Mouse (Mus musculus): ENCODE data around the gene Ints13. TPM values are rescaled to one million over a fixed set of nuclear protein-coding genes. Genes with fewer than 3 reads are reported as not detected.
"Not testable (repeated sequence)": the region's sequence is repeated elsewhere in the genome, so short reads cannot be mapped to it uniquely, and the experiment has no call there.

Ints13 gene
- total RNA-seq (2021): 10 to 100 TPM; 37.4 to 38.1 TPM

DNA sequence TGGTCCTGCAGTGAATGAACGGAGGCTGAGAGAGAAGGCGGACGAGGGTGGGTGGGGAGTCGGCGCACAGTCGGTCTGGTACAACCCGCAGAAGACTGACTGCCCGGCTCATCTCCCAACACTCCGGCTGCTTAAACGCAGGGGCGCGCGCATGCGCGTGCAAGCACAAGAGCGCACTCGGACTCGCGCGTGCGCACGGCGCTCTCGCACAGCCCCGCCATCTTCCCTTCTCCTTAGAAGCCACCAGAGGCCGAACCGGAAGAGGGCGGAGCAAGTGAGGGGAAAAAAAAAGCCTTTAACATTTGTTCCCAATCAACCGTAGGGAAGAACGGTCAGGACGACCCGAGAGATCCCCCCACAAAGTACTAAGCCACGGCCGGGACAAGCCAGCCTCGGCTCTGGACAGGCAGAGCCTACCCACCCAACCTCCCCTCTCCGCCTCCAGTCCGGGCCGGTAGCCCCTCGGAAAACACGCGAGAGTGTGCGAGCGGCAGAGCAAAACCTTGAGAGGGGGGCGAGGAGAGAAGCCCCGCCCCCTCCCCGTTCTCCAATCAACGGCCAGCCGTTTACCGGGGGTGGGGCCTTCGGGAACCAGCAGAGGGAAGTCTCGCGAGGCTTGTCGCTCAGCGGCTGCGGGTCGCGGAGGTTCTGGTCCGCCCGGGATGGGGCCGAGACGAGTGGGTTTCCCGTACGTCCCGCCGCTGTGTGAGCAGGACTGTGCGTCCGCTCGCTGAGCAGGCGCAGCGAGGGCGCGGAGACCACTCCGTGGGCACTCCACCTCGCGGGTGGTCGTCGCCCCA, at the start of gene Ints13:
Ints13 (minus strand) TSS at position 526 of the 800 bp plus-strand sequence.
- intact Hi-C loops (cut with DNase I): loop anchor here (5.0 to 10.0 kb wide), 3 partner anchors 75 to 713 kb away; partner anchors contain the start of genes Bhlhe41 and Itpr2
- DNase-seq (ENCODE audit: low spot score in 2 of 2): peak; percentile 96 to 99

DNA sequence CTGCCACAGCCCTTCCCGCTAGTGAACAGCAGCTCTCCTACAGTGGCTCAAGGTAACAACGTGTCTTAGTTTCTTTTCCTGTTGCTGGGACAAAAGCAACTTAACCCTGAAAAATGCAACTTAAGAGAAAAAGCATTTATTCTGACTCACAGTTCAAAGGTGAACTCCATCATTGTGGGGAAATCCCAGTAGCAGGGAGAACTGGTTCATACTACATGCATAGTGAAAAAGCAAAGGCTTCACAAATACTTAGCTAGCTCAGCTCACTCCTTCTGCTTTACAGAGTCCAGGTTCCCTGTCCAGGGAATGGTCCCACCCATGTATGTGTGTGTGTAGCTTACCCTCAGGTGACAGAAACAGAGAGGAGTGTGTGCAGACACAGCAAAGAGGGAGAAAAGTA, 39.0 kb upstream of the Ints13 start:
- intact Hi-C loops (cut with DNase I): no loop called here
- DNase-seq (ENCODE audit: low spot score in 2 of 2): no peak

DNA sequence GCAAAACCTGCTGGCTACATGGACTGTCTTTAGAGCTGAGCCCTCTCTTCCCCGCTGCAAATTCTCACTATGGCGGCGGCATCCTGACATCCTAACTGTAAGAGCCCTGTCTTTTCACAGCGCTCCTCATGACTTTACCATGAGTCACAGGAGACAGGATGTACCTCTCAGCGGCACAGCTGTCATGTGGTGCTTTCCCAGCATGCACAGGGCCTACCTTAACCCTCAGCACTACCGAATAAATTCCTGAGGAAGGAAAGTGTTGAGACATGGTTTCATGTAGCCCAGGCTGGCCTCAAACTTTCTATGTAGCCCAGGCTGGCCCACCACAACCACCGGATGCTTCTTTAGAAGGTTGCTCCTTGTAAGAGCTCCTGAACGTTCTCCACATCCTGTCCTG, 38.3 kb upstream of the Ints13 start:
- intact Hi-C loops (cut with DNase I): no loop called here

DNA sequence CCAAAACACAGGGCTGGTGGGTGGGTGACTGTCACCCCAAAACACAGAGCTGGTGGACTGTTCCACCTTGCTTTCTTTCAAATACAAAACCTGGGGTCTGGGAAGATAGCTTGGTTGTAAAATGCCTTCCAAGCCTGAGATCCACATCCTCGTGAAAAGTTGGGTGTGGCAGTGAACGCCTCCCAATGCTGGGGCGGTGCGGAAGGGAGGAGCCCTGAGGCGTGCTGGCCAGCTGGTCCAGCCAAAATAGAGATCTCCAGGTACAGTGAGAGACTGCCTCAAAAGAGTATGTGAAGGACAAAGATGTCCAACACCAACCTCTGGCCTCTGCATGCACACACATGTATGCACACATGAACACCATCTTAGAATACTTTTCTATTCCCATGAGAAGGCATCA, 36.9 kb upstream of the Ints13 start:
- intact Hi-C loops (cut with DNase I): no loop called here
- DNase-seq (ENCODE audit: low spot score in 2 of 2): no peak

More for the DNA sequence above, 38.3 kb upstream of the Ints13 start:
- DNase-seq (ENCODE audit: low spot score in 2 of 2): no peak

DNA sequence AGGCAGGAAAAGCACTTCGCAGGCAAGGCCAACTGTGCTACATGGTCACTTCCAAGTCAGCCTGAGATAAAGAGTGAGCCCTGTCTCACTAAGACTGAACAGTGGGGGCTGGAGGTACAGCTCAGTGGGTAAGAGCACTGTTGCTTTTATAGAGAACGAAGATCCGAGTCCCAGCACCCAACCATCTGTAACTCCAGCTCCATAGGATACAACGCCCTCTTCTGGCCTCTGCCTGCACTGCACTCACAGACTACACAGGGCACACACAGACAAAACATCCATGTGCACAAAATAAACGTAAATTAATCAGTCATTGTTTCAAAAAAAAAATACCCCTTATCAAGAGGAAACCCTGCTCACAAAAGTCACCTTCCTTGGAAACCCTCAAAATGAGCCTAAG, 36.3 kb upstream of the Ints13 start:
- no peak for DNase-seq (ENCODE audit: low spot score in 2 of 2)

DNA sequence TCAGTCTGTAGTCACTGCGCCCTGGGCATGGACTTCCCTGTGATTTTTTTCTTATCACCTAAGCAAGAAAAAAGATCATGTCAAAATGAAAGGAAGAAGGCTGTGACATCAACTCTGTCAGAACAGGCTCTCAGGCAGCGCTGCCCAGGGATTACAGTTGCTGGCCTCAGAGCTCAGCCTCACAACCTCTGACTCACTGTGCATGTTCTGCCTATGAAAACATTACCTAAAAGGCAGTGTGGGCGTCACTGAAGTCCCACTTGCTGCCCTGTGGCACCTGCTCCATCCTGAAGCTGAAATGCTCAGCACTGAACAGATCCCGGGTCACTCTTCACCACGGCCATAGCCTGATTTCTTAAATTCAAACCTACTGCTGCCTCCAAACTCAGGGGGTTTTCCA, 35.1 kb upstream of the Ints13 start:
- intact Hi-C loops (cut with DNase I): no loop called here
- DNase-seq (ENCODE audit: low spot score in 2 of 2): no peak

More for the DNA sequence above, 36.3 kb upstream of the Ints13 start:
- intact Hi-C loops (cut with DNase I): no loop called here

DNA sequence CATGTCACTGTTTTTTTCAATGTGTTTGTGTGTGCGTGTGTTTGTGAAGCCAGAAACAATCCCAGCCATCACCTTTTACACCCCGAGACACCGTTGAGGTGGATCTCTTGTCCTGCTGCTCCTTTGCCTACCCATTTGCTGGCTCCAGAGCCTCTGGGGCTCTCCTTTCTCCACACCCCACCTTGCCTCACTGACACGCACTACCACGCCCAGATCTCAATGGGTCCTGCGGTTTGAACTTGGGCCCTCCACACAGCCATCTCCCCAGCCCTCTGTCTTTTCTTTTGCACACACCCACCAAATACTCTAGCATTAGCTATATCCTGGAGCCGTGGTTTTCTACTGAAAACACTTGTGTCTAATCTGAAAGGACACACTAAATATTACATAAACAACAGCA, 34.3 kb upstream of the Ints13 start:
- intact Hi-C loops (cut with DNase I): no loop called here
- DNase-seq (ENCODE audit: low spot score in 2 of 2): no peak

DNA sequence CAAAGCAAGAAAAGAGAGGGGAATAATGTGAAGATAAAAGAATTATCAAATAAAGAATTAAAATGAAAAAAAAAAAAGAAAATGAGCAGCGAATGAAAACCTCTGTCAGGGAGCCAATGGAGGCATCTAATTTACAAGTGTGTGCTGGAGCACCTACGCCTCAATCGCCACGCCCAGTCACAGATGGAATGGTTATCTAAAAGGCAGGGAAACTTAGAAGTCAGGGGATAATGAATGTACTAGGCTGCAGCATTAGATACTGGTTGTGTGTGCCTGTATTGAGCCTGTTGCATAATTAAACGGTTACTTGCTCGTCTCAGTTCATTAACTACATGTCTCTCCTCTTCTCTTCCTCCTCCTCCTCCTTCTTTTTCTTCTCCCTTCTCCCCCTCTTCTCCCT, 33.8 kb upstream of the Ints13 start:
- DNase-seq (ENCODE audit: low spot score in 2 of 2): no peak
- intact Hi-C loops (cut with DNase I): no loop called here

DNA sequence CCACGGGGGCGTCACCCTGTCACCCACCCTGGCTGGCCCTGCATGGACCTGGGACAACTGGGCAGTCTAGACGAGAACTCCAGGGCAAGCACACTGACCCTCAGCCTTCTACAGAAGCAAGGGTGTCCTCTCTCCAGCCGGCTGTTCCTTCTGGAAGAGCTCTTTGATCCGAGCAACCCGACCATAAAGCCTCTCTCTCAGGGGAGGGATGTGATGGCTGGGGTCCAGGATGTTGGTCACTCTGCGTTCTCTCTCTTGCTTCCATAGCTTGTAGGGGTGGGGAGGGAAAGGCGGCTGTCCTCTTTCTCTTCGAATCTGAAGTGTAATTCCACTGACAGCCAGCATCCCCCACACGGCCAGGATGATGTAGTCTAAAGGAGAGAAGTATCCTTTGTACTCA, 26.0 kb upstream of the Ints13 start:
- no peak for DNase-seq (ENCODE audit: low spot score in 2 of 2)
- intact Hi-C loops (cut with DNase I): no loop called here

DNA sequence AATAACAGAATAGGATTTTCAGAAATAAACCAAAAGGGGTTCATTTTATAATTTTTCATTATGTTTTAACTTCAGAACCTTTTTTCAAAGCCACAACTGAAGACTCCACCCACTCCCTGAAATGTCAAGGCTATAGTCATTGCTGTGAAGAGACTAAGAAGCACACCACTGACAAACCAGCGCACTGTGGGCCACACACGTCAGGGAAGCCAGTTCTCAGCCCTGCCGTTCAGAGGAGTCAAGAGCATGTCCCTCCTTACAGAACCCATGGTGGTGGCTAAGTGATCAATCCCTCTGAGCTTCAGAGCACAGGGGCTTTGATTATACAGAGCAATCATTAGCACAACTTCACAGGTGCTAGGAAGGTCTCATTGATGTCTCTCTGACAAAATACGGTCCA, 25.0 kb upstream of the Ints13 start:
- DNase-seq (ENCODE audit: low spot score in 2 of 2): no peak
- intact Hi-C loops (cut with DNase I): no loop called here

DNA sequence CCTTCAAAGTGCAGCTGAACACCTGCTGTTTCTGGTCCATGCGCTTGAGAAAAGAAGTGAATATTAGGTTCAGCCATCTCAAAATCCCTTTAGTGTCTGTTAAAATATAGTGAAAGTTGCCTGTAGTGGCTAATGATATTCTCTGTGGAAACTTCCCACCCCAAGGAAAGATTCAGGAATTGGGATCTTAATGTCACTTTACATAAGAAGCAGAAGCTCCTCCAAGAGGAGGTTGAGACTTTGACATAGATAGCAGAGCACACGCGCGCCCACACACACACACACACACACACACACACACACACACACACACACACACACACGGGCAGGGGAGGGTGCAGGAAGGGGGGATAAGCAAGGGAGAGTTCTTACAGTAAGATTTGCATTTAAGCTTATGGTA, 7.5 kb upstream of the Ints13 start:
- peak in 1 of 2 experiments; percentile 40 for DNase-seq (ENCODE audit: low spot score in 2 of 2)
- intact Hi-C loops (cut with DNase I): no loop called here

DNA sequence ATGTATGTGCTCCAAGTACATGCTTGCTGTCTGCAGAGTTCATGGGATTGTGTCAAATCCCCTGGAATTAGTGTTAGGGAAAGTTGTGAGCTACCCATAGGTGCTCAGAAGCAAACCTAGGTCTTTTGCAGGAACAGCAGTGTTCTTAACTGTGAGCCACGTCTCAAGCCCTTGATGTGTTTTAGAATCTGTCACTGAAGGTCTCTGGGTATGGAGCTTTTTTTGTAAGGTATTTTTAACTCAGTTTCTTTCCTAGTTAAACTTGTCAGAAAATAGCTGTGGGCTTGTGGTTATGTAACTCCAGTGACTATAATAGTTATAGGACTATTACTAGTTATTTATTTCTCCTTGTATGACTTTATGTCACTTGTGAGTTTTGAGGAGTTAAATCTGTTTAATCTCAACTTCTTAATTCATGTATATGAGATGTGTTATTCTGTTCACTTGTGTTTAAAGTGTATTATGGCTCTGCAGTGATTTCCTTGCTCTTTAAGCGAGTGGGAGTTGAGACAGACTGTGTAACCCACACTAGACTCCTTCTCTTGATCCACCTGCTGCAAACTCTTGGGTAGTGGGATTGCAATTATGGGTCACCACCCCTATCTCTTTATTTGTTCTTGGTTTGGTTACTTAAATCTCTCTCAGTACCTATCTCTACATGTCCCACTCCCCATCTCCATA, 5.9 kb upstream of the Ints13 start:
- intact Hi-C loops (cut with DNase I): loop anchor here (2.0 to 5.0 kb wide), 2 partner anchors 144 to 301 kb away; no protein-coding TSS in a partner anchor
- DNase-seq (ENCODE audit: low spot score in 2 of 2): peak in 1 of 2 experiments; percentile 56

DNA sequence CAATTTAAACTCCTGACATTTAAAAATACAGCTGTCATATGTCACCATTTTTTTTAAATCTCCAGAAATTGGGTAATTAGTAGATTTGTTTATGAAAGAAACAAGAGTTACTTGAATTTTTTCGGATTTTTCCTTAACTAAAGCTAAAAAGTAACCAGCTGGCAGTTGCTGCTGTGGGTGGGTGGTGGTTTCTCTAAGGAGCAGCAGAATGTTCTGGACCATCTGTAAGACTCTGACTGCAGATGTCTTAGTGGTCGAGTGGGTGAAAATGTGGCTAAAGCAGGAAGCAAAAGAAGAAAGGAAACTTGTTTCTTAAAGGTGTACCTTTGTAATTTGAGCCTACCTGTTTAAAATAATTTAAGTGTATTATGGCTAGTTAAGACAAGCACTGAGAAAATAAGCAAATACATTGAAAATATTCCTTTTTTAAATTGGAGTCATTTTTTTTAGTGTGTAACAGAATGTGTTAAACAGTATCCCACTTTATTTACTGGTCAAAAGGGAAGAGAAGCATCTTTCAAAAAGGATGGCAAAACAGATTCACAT, 2.8 kb upstream of the Ints13 start:
- DNase-seq (ENCODE audit: low spot score in 2 of 2): peak; percentile 54 to 92
- intact Hi-C loops (cut with DNase I): loop anchor here (5.0 kb wide), 1 partner anchor 147 kb away; no protein-coding TSS in a partner anchor

DNA sequence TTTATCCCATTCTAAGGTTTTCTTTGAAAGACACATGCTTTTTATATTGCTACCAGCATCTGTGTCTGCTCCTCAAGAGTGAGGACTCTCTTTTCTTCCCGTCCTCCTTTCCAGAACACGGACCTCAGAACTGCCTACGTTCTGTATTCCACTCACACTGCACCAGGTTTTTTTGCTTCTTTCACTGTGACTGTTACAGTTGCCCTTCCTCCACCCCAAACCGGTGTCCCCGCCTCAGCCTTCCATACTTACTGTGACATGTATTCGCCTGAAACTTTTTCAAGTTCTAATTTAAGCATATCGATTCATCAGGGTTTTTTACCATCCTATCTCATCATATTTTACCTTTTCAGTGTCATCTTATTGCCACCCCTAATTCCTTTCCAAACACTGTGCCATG, 951 bp upstream of the Ints13 start:
- DNase-seq (ENCODE audit: low spot score in 2 of 2): peak; percentile 41 to 75
- intact Hi-C loops (cut with DNase I): loop anchor here (5.0 to 10.0 kb wide), 3 partner anchors 76 to 714 kb away; partner anchors contain the start of genes Bhlhe41 and Itpr2

DNA sequence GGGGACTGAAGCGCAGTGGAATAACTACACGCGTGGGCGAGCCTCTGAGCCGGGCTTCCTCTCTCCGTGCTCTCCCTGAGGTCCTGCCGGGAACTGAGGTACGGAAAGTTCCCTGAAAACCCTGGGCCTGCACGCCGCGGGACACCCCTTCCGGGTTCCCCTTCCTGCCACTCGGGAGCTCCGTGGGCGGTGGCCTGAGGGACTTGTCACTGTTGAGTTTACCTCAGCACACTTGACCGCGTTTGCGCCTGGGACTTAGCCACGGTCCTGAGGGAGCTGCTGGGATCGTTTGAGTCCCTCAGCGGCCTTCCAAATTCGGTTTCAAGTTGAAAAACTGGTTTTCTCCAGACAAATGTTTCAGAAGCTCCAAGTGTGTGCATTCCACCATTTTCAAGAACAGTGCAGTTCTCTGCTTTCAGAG, 486 bp upstream of the Ints13 start:
- no peak for DNase-seq (ENCODE audit: low spot score in 2 of 2)
- intact Hi-C loops (cut with DNase I): loop anchor here (5.0 to 10.0 kb wide), 3 partner anchors 76 to 713 kb away; partner anchors contain the start of genes Bhlhe41 and Itpr2

DNA sequence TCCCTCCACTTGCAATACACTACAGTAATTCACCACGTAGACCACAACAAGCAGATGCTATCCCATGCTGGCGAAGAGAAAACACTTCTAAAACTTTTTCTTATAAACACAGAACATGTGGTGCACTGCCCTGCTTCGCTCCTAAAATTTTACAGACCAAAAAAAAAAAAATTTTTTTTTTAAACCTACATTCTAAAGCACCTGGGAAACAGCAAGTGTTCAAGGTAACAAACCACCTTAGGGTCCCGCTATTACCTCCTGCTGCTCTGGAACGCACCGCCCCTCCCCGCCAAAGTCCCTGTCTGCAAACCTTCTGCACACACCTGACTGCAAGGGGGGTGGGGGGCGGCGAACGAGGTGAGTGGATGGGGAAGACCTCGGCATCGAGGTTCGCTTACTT, 732 bp downstream of the Ints13 start, which contains the start of gene Fgfr1op2:
Fgfr1op2 (plus strand) TSS at position 301 of the 400 bp plus-strand sequence.
- intact Hi-C loops (cut with DNase I): loop anchor here (5.0 to 10.0 kb wide), 3 partner anchors 75 to 712 kb away; partner anchors contain the start of genes Bhlhe41 and Itpr2
- DNase-seq (ENCODE audit: low spot score in 2 of 2): no peak

DNA sequence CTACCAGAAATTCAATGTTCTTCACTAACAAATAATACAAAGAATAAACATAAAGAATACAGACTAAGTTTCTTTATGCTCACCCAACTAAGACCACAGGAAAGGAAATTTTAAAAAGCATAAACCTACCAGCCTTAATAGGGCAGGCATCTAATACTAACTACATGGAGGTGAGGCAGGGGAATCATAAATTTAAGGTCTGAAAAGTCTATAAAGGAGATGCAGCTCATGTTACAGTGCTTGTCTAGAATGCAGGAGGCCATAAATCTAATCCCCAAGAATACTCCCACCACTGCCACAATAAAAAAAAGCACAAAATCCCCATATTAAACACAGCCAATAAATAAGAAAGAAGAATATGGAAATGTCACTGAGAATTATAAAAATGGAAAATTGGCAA, 5.6 kb downstream of the Ints13 start:
- intact Hi-C loops (cut with DNase I): loop anchor here (10.0 kb wide), 2 partner anchors 157 to 707 kb away; partner anchors contain the start of gene Bhlhe41
- DNase-seq (ENCODE audit: low spot score in 2 of 2): no peak

DNA sequence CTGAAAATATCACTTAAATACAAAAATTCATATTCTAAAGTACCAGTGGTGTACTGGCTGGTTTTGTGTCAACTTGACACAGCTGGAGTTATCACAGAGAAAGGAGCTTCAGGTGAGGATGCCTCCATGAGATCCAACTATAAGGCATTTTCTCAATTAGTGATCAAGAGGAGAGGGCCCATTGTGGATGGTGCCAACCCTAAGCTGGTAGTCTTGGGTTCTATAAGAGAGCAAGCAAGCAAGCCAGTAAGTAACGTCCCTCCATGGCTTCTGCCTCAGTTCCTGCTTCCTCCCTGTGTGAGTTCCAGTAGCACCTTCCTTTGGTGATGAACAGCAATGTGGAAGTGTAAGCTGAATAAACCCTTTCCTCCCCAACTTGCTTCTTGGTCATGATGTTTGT, 15.2 kb downstream of the Ints13 start:
- intact Hi-C loops (cut with DNase I); DNase-seq (ENCODE audit: low spot score in 2 of 2): not testable (repeated sequence)

DNA sequence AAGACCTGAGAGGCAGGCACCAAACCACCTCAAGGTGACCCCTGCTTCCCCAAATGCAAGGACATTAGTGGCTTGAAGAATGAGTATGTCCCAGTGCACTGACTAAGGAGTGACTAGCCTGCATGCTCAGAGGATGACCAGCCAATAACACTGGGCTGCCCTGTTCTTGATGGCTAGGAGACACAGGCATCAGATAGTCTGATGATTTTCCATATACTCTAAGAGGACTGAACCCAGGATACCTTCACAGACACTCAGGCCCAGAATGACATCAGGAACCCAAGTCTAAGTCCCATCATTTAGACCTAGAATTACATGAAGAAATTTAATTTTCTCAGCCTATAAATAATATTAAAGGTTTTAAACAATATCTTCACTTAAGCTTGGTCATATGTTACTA, 26.3 kb downstream of the Ints13 start:
- no peak for DNase-seq (ENCODE audit: low spot score in 2 of 2)
- intact Hi-C loops (cut with DNase I): no loop called here

DNA sequence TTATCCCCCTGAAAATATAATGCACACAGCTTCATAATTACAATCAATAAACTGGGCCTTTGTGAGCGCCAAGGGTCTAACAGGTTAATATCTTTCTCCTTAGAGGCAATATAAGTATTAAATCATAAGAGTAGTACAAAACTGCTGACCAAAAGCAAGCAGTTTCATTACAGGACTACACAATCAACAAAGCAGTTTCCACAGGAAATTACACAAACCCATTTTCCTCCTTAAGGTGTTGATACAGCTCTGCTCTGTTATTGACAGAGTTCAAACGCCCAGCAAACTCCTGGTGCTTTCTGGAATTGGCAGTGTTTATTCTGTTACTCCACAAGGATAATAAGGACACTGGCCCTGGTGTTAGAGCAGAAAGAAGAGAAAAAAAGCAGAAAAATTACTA, 27.2 kb downstream of the Ints13 start:
- intact Hi-C loops (cut with DNase I): no loop called here
- no peak for DNase-seq (ENCODE audit: low spot score in 2 of 2)
